Mouse (Mus musculus) lung, adult 2 months (tissue): ENCODE measurements around the gene Mprip. TPM values are rescaled to one million over a fixed set of nuclear protein-coding genes. Genes with fewer than 3 reads are reported as not detected.
A peak's percentile ranks its signal among the peaks of the same experiment; 100 is the strongest.
"Not testable (repeated sequence)": the region's sequence is repeated elsewhere in the genome, so short reads cannot be mapped to it uniquely, and the experiment has no call there.

Experiments used
- DNase-seq: peaks from one replicate; pipeline ENCODE4 v3.0.0; 2022
- H3K4me1 ChIP-seq: fragments of 200-500 bp; 2 replicates; pipeline ENCODE4 v1.6.1; 2011; ENCODE audit warnings: low read length; ENCODE audit not compliant: control insufficient read depth, insufficient read depth
- H3K4me3 ChIP-seq: fragments of 200-500 bp; replicated peaks from 2 replicates; pipeline ENCODE3; 2011; ENCODE audit warnings: low read depth, mild to moderate bottlenecking, control low read depth, low read length; ENCODE audit errors: extremely low read depth
- CTCF ChIP-seq: fragments of 200-500 bp; IDR thresholded peaks from 2 replicates; pipeline ENCODE4 v1.5.1; 2011; ENCODE audit warnings: mild to moderate bottlenecking, low read length, control low read depth; ENCODE audit not compliant: insufficient read depth
- POLR2A ChIP-seq: fragments of 200-500 bp; IDR thresholded peaks from 2 replicates; pipeline ENCODE4 v1.6.1; 2011; ENCODE audit warnings: low read depth, mild to moderate bottlenecking, control low read depth, low read length, borderline replicate concordance; ENCODE audit errors: extremely low read depth
- WGBS: fragments of 180-500 bp; shearing (Covaris S2); methylation state at CpG from one replicate; pipeline ENCODE4 v1.1.7; 2018; 5-methylcytosine and 5-hydroxymethylcytosine counted together
- polyA plus RNA-seq: library from polyadenylated mRNA; depleted of rRNA; stranded (reverse); fragments of >200 nt; gene quantifications from 2 replicates; pipeline ENCODE4 v1.2.3, GENCODE M21; 2012

Mprip gene
- polyA plus RNA-seq, 1 experiment = 239 TPM

- Histone ChIP-seq H3K4me3 (no peak overlapping the region), H3K4me1 (peaks cover 7% of the 10 kb centered on the region)
- WGBS = 38% methylated on average over 3 of the region's 3 CpGs
- no peak for DNase-seq
- TF ChIP-seq CTCF (no peak), POLR2A (no peak)
Observed at GRCm38 (mm10) chr11:59731821-59732220, 70.7 kb downstream of the Mprip start.

DNA sequence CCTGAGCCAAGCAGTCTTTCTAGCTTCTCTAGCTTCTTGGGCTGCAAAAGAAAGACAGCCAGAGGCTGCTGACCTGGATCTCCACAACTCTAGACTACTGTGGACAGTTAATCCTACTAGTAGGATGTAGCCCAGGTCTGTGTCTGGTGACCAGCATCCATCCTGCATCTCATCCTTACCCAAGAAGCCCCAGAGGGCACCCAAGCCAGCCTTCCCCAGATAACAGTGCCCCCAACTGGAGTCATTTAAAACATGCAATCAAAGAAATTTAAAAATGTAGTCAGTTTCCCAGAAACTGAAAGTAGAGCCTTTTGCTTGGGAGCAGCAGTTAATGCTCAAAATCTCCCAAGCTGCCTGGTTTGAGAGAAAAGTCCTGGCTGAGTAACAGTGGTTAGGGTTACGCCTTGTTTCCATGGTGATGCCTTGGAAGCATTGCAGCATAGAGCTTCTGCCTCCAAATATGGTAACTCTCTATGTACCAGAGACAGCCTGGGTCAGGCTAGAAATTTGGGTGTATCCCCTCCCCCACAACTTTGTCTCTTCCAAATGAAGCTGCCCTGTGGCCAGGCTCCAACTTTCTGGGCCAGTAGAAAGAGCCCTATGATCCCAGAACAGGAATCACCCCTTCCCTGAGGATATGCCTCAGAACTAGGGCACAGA lies 71.4 kb downstream of the Mprip start:
- no peak for DNase-seq

GRCm38 (mm10) chr11:59733600-59733999 lies 72.5 kb downstream of the Mprip start:
- H3K4me1 ChIP-seq, H3K4me3 ChIP-seq, DNase-seq: not testable (repeated sequence)
- 75% methylated on average over 5 of the region's 5 CpGs for WGBS

More for the DNA sequence above, 71.4 kb downstream of the Mprip start:
- Histone ChIP-seq H3K4me1 (peaks cover 4% of the 10 kb centered on the region), H3K4me3 (no peak overlapping the region)
- 41% methylated on average over 1 of the region's 1 CpGs for WGBS
- TF ChIP-seq POLR2A (no peak), CTCF (0 out of 2 replicates have a peak, but pooled peaks have one; percentile 9)

DNA sequence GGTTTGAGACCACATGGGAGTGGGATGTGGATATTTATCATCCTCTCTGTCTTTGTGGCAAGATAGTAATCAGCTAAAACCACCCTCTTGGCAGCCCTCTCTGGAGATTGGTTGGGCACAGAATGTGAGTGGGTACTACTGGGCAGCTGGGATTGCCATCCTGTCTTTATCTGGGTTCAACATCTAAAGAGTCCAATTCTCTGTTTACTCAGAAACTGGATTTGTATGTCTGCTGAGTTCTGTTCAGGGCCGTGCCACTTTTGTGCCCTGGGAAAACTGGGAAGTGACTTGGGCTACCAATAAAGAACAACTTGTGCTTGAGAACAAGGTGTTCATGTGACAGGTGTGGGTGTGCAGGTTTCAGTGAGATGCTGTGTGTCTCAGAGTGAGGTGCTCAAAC lies 73.2 kb downstream of the Mprip start:
- TF ChIP-seq POLR2A (no peak), CTCF (no peak)

DNA sequence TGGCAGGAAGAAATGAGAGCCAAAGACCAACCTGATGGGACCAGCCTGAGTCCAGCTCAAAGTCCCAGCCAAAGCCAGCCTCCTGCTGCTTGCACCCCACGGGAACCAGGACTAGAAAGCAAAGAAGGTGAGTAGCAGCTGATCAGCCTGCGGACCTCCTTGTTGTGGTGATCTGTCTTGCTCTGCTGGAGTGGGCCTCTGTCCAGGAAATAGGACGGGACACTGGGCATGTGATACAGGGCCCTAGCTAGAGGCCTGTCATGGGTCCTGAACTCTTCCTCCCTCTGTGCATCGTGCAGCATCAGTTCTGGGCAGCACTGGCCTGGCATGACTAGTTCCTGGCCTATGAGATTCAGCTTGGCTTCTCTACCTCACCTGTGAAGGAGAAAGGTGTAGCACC lies 74.8 kb downstream of the Mprip start:
- 85% methylated on average over 4 of the region's 4 CpGs for WGBS
- H3K4me1 ChIP-seq, DNase-seq, H3K4me3 ChIP-seq: not testable (repeated sequence)

More for the DNA sequence above, 73.2 kb downstream of the Mprip start:
- 38% methylated on average over 1 of the region's 1 CpGs for WGBS
- Histone ChIP-seq H3K4me3 (no peak overlapping the region), H3K4me1 (peaks cover 4% of the 10 kb centered on the region)
- DNase-seq = no peak

- DNase-seq = no peak
- Histone ChIP-seq H3K4me3 (no peak overlapping the region), H3K4me1 (no peaks in the 10 kb centered on the region)
- WGBS = 80% methylated on average over 12 of the region's 12 CpGs
- no peak for TF ChIP-seq POLR2A
- no peak for TF ChIP-seq CTCF
Observed at GRCm38 (mm10) chr11:59737250-59737649, 76.1 kb downstream of the Mprip start.

GRCm38 (mm10) chr11:59739996-59740395 lies 78.9 kb downstream of the Mprip start:
- 70% methylated on average over 2 of the region's 2 CpGs for WGBS
- DNase-seq = no peak
- no peak for TF ChIP-seq CTCF
- TF ChIP-seq POLR2A = no peak
- Histone ChIP-seq H3K4me3 (no peak overlapping the region), H3K4me1 (no peaks in the 10 kb centered on the region)

- 83% methylated on average over 5 of the region's 5 CpGs for WGBS
- TF ChIP-seq POLR2A (no peak), CTCF (no peak)
- no peak overlapping the region for H3K4me3 ChIP-seq
- no peaks in the 10 kb centered on the region for H3K4me1 ChIP-seq
- no peak for DNase-seq
Observed at GRCm38 (mm10) chr11:59741915-59742314, 80.8 kb downstream of the Mprip start.

- no peak for TF ChIP-seq CTCF
- no peak for TF ChIP-seq POLR2A
- no peak for DNase-seq
- H3K4me3 ChIP-seq = no peak overlapping the region
- WGBS = 93% methylated on average over 2 of the region's 2 CpGs
- no peaks in the 10 kb centered on the region for H3K4me1 ChIP-seq
Observed at GRCm38 (mm10) chr11:59743307-59743706, 82.2 kb downstream of the Mprip start.

GRCm38 (mm10) chr11:59743712-59744111 lies 82.6 kb downstream of the Mprip start:
- no peaks in the 10 kb centered on the region for H3K4me1 ChIP-seq
- TF ChIP-seq CTCF = no peak
- no peak for TF ChIP-seq POLR2A
- no peak overlapping the region for H3K4me3 ChIP-seq
- DNase-seq = no peak
- WGBS = 95% methylated on average over 1 of the region's 1 CpGs
